Mouse (Mus musculus): ENCODE data around the gene Coro1c. TPM values are rescaled to one million over a fixed set of nuclear protein-coding genes. Genes with fewer than 3 reads are reported as not detected.

The Coro1c gene
- polyA plus RNA-seq, 1 experiment, result 66.1 TPM

DNA sequence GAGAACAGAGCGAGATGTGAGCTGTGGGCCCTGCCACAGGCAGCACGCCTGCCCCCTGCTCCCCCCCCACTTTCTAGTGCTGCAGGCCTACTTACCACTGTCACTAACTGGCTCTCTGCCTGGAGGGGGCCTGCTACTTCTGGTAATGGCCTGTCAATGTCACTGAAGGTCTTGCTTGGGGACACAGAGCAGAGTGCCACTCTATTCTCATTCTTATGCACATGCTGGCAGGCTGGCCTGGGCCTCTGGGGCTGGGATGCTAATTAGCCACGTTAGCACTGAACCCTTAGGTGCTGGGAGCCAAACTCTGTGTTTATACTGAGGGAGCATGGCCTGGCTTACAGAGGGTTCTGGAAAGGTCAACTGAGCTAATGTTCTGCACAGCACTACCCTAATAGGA is 52.9 kb downstream of the Coro1c start:
- Histone ChIP-seq H3K27ac (ENCODE audit: insufficient read depth, low read length) (peak overlapping the region; percentile 6; the same call in 1 of the 2 replicates), H3K4me1 (ENCODE audit: control insufficient read depth, insufficient read depth, low read length) (peaks cover 5% of the 10 kb centered on the region; the same call in 1 of the 2 replicates), H3K4me3 (ENCODE audit: insufficient read depth, low read length) (no peak overlapping the region)
- TF ChIP-seq CTCF (IDR thresholded peaks at IDR 0.05; ENCODE audit: extremely low read depth, insufficient read depth, low read length) (no peak), POLR2A (IDR thresholded peaks at IDR 0.05; ENCODE audit: extremely low read depth, insufficient read depth, low read length) (no peak)

DNA sequence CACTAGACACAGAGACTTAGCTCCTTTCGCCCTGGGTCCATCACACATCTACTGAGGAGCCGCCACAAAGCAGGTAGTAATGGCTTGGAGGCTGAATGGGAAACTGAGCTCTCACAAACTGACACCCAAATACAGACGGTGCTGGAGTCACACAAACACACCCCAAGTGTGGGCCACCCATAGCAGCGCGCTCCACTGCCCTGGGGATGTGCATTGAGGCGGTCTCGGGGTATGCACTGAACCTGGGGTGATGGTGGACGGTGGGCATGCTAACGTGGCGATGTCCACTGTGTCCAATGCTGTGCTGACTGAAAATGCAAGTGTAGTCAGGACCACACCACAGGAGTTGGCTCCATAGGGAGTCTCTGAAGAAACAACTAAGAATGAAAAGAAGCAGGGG is 53.4 kb downstream of the Coro1c start:
- Histone ChIP-seq H3K4me1 (ENCODE audit: control insufficient read depth, insufficient read depth, low read length) (peaks cover 5% of the 10 kb centered on the region; the same call in 1 of the 2 replicates), H3K27ac (ENCODE audit: insufficient read depth, low read length) (no peak overlapping the region), H3K4me3 (ENCODE audit: insufficient read depth, low read length) (no peak overlapping the region)
- TF ChIP-seq POLR2A (IDR thresholded peaks at IDR 0.05; ENCODE audit: extremely low read depth, insufficient read depth, low read length) (no peak), CTCF (IDR thresholded peaks at IDR 0.05; ENCODE audit: extremely low read depth, insufficient read depth, low read length) (no peak)

DNA sequence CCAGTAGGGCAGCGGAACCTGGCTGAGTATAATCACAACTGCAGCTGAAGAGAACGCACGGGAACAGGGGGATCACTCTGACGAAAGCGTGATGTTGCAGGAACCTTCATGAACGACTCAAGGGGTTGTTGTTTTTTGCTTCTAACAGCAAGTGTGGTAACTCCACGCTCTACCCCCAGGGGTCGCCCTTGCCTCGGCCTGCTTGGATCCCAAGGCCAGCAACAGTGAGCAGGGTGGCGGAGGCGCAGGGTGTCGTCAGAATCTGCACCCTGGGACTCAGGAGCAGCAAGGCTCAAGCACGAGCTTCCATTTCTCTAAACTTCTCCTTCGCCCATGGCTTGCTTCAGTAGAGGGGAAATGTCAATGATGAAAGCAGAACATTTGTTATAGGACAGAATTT is 54.1 kb downstream of the Coro1c start:
- H3K27ac ChIP-seq (ENCODE audit: insufficient read depth, low read length), result no peak overlapping the region

DNA sequence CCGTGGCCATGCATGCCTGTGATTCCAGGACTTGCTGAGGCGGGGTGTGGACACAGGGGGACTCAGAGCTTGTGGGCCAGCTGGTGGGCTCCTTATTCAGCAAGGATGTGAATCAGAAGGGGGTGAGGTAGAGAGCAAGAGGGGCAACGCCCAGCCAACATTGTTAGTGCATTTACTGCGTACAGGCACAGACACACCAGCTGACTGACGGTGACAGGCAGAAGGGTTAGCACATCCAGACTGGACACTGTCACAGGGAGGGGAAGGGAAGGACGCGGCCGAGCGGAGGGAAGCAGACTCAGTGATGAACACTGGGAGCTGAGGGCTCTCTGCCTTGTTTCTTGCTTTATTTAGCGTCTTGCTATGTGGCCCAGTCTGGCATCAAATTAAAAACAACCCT is 55.0 kb downstream of the Coro1c start:
- no peak for TF ChIP-seq POLR2A (IDR thresholded peaks at IDR 0.05; ENCODE audit: extremely low read depth, insufficient read depth, low read length)
- TF ChIP-seq CTCF (IDR thresholded peaks at IDR 0.05; ENCODE audit: extremely low read depth, insufficient read depth, low read length), result no peak
- H3K4me3 ChIP-seq (ENCODE audit: insufficient read depth, low read length), result no peak overlapping the region
- no peak overlapping the region for H3K27ac ChIP-seq (ENCODE audit: insufficient read depth, low read length)
- peaks cover 5% of the 10 kb centered on the region; the same call in 1 of the 2 replicates for H3K4me1 ChIP-seq (ENCODE audit: control insufficient read depth, insufficient read depth, low read length)

More for the DNA sequence above, 54.1 kb downstream of the Coro1c start:
- no peak overlapping the region for H3K4me3 ChIP-seq (ENCODE audit: insufficient read depth, low read length)
- peaks cover 5% of the 10 kb centered on the region; the same call in 1 of the 2 replicates for H3K4me1 ChIP-seq (ENCODE audit: control insufficient read depth, insufficient read depth, low read length)
- peak; percentile 95 for TF ChIP-seq CTCF (IDR thresholded peaks at IDR 0.05; ENCODE audit: extremely low read depth, insufficient read depth, low read length)
- no peak for TF ChIP-seq POLR2A (IDR thresholded peaks at IDR 0.05; ENCODE audit: extremely low read depth, insufficient read depth, low read length)

DNA sequence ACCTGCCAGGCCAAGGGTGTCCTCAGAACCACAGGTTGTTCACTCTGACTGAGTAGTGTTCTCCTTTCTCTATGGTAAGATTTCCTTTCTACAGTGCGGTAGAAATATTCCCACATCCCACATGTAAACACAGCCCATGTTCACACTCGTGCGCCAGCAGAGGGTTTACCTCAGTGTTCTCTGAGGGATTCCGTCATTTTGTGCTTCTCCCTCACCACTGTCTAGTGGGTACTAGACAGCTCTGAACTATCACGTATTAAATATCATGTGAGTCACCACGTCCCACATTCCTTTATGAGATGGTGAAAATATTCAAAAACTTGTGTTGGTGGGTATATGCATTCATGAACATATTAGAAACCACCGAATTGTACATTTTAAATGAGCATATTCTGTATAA is 56.1 kb downstream of the Coro1c start:
- Histone ChIP-seq H3K4me1 (ENCODE audit: control insufficient read depth, insufficient read depth, low read length) (peaks cover 5% of the 10 kb centered on the region; the same call in 1 of the 2 replicates), H3K4me3 (ENCODE audit: insufficient read depth, low read length) (no peak overlapping the region), H3K27ac (ENCODE audit: insufficient read depth, low read length) (no peak overlapping the region)
- no peak for TF ChIP-seq CTCF (IDR thresholded peaks at IDR 0.05; ENCODE audit: extremely low read depth, insufficient read depth, low read length)
- no peak for TF ChIP-seq POLR2A (IDR thresholded peaks at IDR 0.05; ENCODE audit: extremely low read depth, insufficient read depth, low read length)

DNA sequence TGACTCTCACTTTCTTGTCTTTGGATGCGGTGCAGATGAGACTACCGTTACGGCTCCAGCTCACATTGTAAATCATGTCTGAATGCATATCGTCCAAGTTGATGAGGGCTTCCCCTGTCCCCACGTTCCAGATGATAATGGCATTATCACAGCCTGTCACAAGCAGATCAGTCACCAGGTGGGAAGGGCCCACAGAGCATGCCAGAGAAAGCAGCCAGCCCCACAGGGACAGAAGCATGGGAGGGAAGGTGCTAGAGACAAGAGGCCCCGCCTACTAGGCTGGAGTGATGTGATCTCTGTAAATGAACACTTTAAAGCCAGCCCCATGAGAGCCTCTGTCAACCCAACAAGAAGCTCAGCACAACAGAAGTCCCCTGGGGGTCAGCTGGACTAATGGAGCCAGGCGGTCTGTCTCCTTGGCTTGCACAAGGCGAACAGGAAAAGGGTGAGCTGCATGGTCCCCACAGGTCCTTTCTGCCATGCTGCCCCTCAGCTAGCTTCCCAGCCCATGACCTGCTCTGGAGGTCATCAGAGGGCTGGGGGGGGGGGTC is 57.8 kb downstream of the Coro1c start:
- H3K4me3 ChIP-seq (ENCODE audit: insufficient read depth, low read length), result no peak overlapping the region
- H3K27ac ChIP-seq (ENCODE audit: insufficient read depth, low read length), result no peak overlapping the region
- H3K4me1 ChIP-seq (ENCODE audit: control insufficient read depth, insufficient read depth, low read length), result peaks cover 1% of the 10 kb centered on the region; the same call in 1 of the 2 replicates
- TF ChIP-seq POLR2A (IDR thresholded peaks at IDR 0.05; ENCODE audit: extremely low read depth, insufficient read depth, low read length) (no peak), CTCF (IDR thresholded peaks at IDR 0.05; ENCODE audit: extremely low read depth, insufficient read depth, low read length) (no peak)

DNA sequence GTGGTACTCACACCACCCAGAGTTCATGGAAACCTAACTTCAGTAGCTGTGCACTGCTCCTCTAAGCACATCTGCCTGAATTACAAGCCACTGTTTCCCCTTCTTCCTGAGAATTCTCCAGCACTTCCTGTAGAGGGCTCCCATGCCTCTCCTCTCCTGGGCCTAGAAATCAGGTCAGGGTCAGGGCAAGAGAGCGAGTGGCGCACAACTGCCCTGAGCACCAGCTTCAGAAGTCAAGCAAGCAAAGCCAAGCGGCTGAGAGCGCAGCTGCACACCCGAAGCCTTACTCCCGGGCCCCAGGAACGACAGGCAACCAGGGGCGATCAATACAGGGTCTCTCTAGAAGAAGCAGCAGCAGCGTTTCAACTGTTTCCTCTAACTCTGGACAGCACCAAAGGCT is 60.9 kb downstream of the Coro1c start:
- TF ChIP-seq CTCF (IDR thresholded peaks at IDR 0.05; ENCODE audit: extremely low read depth, insufficient read depth, low read length), result no peak
- no peak for TF ChIP-seq POLR2A (IDR thresholded peaks at IDR 0.05; ENCODE audit: extremely low read depth, insufficient read depth, low read length)
- Histone ChIP-seq H3K4me1 (ENCODE audit: control insufficient read depth, insufficient read depth, low read length) (no peaks in the 10 kb centered on the region), H3K27ac (ENCODE audit: insufficient read depth, low read length) (no peak overlapping the region), H3K4me3 (ENCODE audit: insufficient read depth, low read length) (no peak overlapping the region)

DNA sequence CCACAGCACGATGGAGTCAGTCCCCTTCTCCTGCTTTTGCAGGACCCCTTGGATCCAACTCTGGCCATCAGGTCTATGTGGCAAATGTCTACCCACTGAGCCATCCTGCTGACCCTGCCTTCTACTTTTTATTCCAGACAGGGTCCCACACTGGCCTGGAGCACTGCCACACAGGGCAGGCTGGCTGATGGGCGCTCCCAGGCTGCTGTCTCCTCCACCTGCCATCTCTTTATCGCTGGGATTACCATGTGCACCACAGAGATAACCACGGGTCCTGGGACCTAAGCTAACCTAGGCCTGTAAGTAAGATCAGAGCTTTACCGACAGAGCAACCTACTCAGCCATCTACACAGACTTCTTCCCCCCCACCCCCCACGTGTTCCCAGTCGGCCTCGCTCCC is 61.9 kb downstream of the Coro1c start:
- Histone ChIP-seq H3K4me3 (ENCODE audit: insufficient read depth, low read length) (no peak overlapping the region), H3K4me1 (ENCODE audit: control insufficient read depth, insufficient read depth, low read length) (no peaks in the 10 kb centered on the region), H3K27ac (ENCODE audit: insufficient read depth, low read length) (no peak overlapping the region)
- TF ChIP-seq POLR2A (IDR thresholded peaks at IDR 0.05; ENCODE audit: extremely low read depth, insufficient read depth, low read length), result no peak
- TF ChIP-seq CTCF (IDR thresholded peaks at IDR 0.05; ENCODE audit: extremely low read depth, insufficient read depth, low read length), result no peak

DNA sequence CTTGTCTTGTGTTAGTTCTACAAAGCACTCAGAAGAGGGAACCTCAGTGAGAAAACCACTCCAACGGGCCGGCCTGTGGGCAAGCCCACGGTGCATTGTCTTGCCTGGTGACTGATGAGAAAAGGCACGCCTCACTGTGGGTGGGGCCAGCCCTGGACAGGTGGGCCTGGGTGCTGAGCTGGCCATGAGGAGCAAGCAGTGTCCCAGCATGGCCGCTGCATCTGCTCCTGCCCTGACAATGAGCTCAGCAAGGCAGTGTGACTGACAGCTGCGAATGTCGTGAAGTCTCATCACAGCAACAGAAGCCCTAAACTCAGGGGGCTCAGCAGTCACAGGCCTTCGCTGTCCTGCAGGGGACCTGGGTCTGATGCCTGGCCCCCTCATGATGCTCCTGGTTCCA is 62.9 kb downstream of the Coro1c start:
- no peak overlapping the region for H3K27ac ChIP-seq (ENCODE audit: insufficient read depth, low read length)
- no peak for TF ChIP-seq POLR2A (IDR thresholded peaks at IDR 0.05; ENCODE audit: extremely low read depth, insufficient read depth, low read length)
- no peak for TF ChIP-seq CTCF (IDR thresholded peaks at IDR 0.05; ENCODE audit: extremely low read depth, insufficient read depth, low read length)
- H3K4me3 ChIP-seq (ENCODE audit: insufficient read depth, low read length), result no peak overlapping the region
- no peaks in the 10 kb centered on the region for H3K4me1 ChIP-seq (ENCODE audit: control insufficient read depth, insufficient read depth, low read length)

DNA sequence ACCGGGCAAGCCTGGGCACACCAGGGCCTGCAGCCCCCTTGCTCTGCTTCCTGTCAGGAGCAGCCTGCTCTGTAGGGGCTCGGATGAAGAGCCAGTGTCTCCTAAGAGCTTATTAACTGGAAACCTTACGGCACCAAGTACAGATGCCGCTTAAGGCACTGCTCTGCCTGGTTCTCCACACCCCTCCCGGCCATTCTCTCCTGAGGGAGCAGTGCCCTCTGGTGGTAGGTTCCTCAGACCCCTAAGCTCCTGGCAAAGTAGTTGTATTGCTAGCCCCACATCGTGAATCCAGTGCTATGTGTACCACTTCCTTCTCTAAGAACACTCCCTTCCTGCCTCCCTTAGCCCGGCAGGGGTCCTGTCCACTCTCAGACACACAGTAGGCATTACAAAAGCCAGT is 63.8 kb downstream of the Coro1c start:
- Histone ChIP-seq H3K27ac (ENCODE audit: insufficient read depth, low read length) (no peak overlapping the region), H3K4me3 (ENCODE audit: insufficient read depth, low read length) (no peak overlapping the region), H3K4me1 (ENCODE audit: control insufficient read depth, insufficient read depth, low read length) (no peaks in the 10 kb centered on the region)
- no peak for TF ChIP-seq POLR2A (IDR thresholded peaks at IDR 0.05; ENCODE audit: extremely low read depth, insufficient read depth, low read length)
- peak; percentile 66 for TF ChIP-seq CTCF (IDR thresholded peaks at IDR 0.05; ENCODE audit: extremely low read depth, insufficient read depth, low read length)
